Mouse (Mus musculus) bone marrow, adult 2 months (tissue): ENCODE results near the gene Proser3.

Experiments used
- CTCF ChIP-seq: fragments of 200-500 bp; IDR thresholded peaks from 2 replicates; pipeline ENCODE4 v1.5.1; 2011; ENCODE audit warnings: low read length, control low read depth; ENCODE audit not compliant: control insufficient read depth, insufficient read depth
- POLR2A ChIP-seq: fragments of 200-500 bp; IDR thresholded peaks from 2 replicates; pipeline ENCODE4 v1.6.1; 2011; ENCODE audit warnings: low read depth, mild to moderate bottlenecking, control low read depth, low read length, borderline replicate concordance; ENCODE audit not compliant: control insufficient read depth

DNA sequence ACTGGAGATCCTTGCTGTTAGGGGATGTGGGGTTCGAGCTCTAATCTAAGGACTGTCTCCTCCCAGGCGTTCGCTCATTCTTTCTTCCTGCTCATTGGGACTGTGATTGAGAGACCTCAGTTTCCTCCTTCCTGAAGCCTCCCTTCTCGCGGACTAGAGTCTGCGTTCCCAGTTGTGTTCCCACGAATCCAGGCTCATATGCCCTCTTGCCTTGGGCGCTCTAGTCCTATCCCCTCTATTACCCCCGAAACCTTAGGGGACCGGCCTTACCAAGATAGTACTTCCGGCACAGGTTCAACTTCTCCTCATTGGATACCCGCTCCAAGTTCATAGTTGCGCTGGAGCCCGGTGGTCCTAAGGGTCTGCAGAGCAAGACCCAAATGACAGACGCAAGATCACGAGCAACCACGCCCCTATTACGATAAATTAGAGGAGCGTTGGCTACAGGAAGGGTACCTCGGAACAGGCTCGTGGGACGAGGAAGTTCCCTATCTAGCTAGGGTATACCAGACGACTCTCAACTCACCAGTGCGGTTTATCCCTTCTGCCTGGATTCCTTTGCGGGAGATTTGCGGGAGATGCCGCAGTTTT is 10.5 kb upstream of the Proser3 start:
- TF ChIP-seq POLR2A (no peak), CTCF (no peak)
